Mouse (Mus musculus): ENCODE measurements around the gene P2ry12.

GRCm38 (mm10) chr3:59208650-59209548 is 53.8 kb downstream of the P2ry12 start:
- TF ChIP-seq CTCF (IDR thresholded peaks at IDR 0.05; ENCODE audit: borderline replicate concordance, extremely low read depth, insufficient read depth, insufficient read length): peak; percentile 26; the same call in 1 of the 2 replicates
- no peak for TF ChIP-seq POLR2A (IDR thresholded peaks at IDR 0.05; ENCODE audit: borderline replicate concordance, extremely low read depth, insufficient read depth, insufficient read length, poor library complexity, severe bottlenecking)

Data from brain, embryonic 14.5 days (tissue).